Mouse (Mus musculus): Measurements from ENCODE around the gene Gm5891.
"Not testable (repeated sequence)": the region's sequence is repeated elsewhere in the genome, so short reads cannot be mapped to it uniquely, and the experiment has no call there.

Gene Gm5891

GRCm38 (mm10) chr7:21921191-21921590 lies at the start of gene Gm5891:
Gm5891 (minus strand) TSS chr7:21921291.
- DNase-seq (ENCODE audit: low spot score in 2 of 2): not testable (repeated sequence)
